Mouse (Mus musculus): ENCODE results near the gene Smc5.
A peak's percentile ranks its signal among the peaks of the same experiment; 100 is the strongest.

Smc5 gene

DNA sequence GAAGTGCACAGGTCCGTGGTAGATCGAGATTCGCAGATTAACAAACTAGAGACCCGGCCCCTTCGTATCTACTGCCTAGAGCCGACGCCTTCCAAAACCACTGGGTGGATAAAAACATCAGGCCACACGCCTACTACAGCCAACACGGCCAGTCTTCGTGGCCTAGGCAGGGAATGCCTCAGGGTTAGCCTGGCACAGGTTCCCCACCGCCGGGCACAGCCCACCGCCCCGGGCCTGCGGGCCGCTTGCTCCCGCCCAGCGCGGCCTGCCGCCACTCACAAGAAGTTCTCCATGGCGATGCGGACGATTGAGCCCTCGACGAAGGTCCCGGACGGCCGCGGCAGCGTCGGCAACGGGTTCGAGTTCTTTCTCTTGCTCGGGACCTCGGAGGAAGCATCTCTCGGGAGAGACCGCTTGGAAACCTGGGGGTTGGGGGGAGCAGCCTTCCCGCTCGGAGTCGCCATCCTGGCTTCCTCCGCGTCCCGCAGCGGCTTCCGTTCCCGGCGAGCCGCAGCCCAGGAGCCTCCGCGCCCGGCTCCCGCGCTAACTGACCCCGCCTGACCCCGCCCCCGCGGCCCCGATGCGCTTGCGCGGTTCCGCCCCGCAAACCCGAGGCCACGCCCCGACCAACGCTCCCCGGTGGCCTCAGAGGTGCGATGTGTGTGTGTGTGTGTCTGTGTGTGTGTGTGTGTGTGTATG, at the start of gene Smc5:
Gene Smc5 (minus strand): TSS at position 543 of the 699 bp plus-strand sequence.
- DNase-seq (ENCODE audit: low read depth), result peak; percentile 70

DNA sequence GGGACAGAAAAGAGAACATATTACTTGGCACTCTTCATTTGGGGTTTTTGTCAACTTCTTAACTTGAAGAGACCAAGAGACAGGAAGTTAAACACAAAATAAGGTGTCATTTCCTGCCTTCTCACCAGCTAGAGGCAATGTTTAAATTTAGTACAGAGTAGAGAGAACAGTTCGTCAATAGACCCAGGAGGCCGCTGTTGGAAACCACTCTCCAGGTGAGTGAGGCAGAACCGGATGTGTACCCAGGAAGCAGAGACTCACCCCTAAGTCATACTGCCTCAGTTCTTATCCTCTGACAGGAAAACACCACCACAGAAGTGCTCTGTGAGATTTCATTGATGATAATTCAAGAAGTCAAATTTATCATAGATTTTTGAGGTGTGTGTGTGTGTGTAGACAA, 49.4 kb upstream of the Smc5 start:
- DNase-seq (ENCODE audit: low read depth), result no peak

DNA sequence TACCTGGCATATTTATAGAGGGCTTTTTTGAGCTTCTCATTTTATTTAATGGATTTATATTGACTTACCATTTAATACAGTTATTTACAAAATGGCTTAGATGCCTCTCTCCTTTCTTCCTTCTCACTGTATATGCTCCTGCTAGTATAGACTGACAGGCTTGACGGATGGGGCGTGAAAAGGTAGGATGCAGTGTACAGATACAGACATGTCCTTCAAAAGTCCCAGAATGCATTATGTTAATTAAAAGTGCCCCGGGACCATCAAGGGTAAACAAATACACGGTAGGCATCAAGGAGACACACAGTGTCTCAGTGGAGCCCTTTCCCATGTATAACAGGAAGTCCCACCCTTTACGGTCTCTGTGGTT, 44.3 kb upstream of the Smc5 start:
- no peak for DNase-seq (ENCODE audit: low read depth)

DNA sequence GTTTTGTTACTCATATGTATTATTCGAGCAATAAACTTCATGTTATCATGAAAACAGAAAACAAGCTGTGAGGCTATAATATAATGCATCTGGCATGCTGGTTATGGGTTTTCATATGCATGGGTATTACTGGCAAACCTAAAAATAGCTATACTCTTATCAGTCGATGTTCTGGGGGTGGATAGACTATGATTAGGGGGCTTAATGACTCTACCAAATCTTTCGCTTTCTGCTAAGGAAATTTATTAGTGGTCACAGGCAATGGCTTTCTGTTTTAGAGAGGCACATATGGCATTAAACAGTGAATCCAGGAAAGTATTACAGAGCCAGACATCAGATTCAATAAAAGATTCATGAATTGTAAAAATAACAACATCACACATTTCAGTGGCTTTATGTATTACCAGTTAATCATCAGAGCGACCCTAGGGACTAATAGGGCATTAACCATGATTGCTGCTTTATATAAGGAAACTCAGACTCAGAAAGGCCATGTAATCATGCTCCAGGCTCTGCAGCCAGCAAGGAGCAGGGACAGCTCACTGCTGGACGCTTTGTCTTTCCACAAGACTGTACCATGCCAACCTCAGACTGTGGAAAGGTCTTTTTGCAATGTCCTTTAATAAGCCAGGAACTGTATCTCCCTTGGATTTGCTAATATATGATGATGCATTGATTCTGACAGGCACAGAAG, 43.7 kb upstream of the Smc5 start:
- no peak for DNase-seq (ENCODE audit: low read depth)

DNA sequence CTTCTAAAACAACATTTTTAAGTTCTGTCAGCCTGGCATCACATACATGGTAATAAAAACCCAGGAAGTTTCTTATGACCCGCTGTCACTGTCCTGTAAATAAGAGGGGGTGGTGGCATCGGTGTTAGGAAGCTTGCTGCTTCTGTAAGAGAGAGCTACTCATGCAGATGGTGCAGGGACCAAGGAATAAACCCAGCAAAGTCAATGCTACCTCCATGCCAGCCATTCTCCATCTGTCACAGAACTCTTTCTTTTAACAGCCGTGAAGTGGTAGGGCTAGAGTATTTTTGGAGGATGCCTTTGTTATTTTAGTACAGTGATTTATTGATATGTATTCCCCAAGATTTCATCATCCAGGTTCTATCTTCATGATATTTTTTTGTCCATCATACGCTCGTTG, 43.2 kb upstream of the Smc5 start:
- DNase-seq (ENCODE audit: low read depth), result no peak

DNA sequence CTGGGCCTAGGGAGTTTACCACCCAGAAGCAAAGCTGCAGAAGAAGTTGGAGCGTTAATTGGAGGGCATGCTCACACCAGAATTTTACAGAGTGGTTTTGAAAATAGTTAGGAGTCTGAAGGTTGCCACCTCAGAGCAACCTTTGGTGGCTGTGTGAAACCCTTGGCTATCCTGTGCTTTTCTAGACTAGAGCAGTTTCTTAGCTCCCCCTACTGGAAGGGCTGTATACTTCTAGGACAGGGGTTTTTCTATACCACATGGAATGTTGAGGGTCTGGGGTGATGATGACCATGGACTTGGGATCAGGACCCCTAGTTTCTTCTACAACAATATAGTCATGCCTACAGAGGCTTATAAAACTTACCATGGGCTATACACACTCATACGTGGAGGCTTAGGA, 36.3 kb upstream of the Smc5 start:
- DNase-seq (ENCODE audit: low read depth), result peak; percentile 6

DNA sequence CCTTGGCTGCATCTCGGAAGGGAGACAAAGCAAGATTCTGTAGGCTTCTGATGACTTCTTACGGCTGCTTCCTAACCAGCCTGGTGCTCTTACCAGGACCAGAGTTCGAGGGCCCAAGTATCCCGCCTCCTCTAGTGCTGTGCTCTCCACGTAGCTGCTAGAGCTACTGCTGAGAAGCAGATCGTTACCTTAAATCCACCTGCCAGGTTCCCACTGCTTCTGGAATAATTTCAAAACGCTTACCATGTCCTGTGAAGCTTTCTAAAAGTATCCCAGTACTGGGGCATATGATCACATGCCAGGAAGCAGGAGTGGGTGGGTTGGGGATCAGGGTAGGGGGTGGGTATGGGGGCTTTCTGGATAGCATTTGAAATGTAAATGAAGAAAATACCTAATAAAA, 33.0 kb upstream of the Smc5 start:
- DNase-seq (ENCODE audit: low read depth), result no peak

DNA sequence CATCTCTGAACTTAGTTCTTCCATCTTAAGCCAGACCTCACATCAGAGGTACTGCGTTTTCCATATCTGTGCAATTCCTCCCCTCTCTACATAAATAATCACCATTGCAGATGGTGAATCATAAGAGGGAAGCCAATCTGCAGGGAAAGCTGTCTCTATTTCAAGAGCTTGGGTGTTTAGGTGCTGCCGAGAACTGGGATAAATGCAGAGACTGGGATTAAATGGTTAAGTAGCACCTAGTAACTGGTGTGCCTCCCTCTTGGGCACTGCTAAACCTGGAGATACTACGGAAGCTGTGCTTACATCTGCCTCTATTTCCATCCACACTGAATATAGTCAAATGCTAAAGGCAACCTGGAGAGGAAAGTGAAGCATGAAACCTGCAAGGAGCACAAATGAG, 26.3 kb upstream of the Smc5 start:
- DNase-seq (ENCODE audit: low read depth), result no peak

DNA sequence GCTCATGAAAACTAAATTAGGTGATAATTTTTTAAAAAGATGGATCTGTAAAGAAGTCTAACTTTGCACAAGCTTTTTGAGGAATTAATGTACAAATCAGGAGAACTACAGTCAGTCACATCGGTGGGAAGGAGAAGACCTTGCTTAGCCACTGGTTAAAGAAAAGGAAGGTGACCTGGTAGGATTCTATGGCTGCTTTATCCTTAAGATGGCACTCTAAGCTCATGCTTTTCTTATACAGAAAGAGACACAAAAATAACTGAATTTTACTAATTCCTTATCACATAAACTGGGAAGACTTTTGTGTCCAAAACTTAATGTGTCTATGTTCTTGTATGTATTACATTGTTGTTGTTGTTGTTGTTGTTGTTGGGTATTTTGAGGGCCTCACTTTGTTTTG, 25.2 kb upstream of the Smc5 start:
- no peak for DNase-seq (ENCODE audit: low read depth)

DNA sequence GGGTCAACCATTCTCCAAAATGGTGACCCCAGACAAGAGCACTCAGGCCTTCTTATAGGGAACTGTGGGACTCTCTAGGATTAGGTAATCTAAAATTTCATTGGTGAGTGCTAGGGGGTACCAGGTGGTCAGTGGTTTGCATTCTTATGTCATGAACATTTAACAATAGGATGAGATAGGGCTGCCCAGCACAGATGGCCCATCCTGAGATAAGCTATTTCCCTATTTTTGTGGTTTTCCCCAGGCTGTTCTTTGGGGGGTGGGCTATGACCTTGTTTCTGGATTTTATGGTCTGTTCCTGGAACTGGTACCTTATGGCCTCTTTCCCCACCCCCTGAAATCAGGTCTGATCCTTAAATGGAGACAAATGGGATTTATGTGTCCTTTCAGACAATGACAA, 23.5 kb upstream of the Smc5 start:
- no peak for DNase-seq (ENCODE audit: low read depth)

DNA sequence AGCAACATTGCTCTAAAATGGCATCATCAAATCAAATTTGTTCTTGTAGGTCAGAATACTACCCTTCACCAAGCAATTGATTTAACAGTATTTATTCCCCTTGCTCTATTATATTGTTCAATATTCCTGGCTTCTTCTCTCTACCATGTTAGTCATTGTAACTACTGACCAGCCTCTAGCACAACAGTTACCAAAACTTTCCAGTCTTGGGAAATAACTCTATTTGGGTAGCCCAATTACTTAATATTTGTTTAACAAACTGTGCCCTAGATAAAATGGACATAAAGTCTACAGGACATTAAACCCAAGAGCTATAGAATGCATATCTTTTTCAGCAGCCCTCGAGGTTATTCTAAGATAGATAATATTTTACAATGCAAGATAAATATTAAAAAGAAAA, 15.6 kb upstream of the Smc5 start:
- no peak for DNase-seq (ENCODE audit: low read depth)

DNA sequence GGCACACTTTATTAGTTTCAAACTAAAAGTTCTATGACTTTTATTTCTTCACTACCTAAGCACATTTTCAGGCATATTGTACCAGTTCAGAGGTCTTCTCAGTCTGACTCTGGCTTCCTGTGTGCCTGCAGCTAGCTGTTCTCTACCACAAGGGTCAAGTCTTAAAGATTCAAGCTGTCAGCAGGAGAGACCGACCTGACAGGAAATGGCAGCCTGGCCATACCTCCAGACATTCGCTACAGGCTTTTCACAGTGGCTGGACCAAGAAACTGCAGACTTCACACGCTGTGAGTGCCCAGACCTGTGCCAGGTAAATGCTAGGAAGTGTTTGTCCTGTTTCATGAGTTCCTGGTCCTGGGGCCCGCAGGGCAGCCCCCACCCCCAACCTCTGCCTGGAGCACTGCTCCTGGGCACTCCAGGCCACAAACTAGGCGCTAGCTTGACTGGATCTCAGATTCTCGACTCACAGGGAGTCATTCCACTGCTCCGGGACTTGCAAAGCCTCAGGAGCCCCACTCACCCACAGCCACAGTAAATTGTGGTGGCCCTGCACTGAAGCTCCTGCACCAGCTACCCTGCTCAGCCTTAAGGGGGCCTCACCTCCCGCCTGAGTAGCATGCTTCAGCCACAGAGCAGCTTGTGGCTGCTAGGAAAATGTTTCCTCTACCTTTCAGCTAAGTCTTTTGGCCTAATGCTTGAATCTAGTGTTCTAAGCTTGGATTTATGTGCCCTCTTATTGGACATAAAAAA, 8.4 kb upstream of the Smc5 start:
- no peak for DNase-seq (ENCODE audit: low read depth)

DNA sequence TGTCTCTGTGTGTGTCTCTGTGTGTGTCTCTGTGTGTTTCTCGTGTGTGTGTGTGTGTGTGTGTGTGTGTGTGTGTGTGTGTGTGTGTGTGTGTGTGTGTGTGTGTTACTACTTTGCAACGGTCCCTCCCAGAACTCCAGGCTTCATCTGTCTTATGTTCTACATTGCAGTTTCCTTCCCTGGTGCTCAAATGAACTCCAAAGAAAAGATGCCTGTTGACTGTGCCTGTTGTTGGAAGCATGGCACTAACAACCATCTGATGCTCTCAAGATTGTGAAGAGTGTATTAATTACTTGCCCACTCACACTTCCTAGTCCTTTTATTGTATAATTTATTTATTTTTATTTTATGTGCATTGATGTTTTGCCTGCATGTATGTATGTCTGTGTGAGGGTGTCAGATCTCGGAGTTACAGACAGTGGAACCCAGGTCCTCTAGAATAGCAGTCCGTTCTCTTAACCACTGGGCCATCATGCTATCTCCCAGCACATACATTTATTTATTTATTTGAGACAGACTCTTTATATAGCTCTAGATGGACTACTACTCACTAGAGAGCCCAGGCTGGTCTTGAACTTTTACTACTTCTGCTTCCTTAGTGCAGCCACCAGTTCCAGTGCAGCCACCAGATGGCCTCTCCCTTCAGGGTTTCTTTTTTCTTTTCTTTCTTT, 492 bp upstream of the Smc5 start:
- no peak for DNase-seq (ENCODE audit: low read depth)

DNA sequence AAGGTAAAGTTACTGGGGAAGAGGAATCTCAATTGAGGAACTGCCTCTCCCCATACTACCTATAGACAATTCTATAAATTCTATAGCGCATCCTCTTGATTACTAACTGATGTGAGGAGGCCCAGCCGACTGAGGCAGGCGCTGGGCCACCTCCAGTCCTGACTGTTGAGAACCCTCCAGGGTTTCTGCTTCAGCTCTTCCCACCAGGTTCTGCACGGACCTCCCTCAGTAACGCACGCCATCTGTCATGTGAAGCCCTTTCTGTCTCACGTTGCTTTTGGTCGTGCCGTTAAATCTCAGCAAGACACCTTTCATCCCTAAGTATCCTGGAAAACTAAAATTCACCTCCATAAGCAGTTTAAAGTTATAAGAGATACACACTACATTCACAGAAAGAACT, 16.9 kb downstream of the Smc5 start:
- DNase-seq (ENCODE audit: low read depth), result no peak

DNA sequence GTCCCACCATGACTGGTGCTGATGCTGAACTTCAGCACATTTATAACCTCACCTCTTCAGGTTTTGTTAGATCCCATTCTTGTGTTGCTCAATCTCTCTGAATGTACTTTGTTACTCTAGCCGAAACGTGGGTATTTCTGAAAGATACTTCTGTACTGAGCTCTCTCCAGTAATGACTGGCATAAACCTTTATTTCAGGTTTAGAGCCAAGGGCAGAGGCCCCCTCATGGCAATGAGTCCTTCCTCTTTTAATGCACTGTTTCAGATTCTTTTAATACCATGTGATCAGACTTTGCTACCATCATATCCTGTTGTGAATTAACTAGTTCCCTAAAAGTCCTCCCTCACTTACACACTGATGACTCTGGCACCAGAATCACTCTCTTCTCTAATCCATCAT, 27.2 kb downstream of the Smc5 start:
- no peak for DNase-seq (ENCODE audit: low read depth)

DNA sequence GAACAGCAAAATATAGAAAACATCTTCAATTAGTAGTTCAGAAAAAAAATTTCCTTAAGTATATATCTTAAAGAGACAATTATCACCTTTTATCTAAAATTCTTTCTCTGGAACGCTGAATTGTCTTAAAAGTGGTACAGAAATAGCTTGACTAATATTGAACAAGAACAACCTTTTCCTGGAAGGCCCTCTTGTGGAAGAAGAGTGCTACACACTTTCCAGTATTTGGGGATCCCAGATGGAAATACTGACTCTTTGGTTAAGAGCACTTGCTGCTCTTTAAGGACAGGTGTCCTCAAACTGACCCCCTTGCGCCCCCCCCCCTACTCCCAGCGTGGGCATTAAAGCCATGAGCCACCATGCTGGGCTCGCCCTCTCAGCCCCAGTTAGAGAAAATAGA, 48.6 kb downstream of the Smc5 start:
- DNase-seq (ENCODE audit: low read depth), result no peak

DNA sequence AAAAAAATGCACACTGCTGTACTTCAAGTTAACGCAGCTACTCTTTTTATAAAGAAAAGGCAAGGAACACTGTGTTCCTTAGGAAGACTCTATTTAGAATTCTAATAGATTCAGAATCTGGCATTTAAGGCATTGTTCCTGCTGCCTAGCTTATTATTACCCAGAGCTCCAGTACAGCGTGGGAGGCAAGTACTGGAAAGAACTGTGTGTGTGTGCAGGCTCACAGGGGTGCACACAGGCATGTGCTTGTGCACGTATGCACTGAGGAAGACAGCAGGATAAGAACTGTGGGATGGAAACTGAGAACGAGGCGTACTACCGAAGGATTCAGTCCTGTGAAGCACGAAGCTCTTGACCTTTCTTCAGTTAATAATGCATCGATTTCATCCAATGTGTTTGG, 59.4 kb downstream of the Smc5 start:
- DNase-seq (ENCODE audit: low read depth), result no peak

DNA sequence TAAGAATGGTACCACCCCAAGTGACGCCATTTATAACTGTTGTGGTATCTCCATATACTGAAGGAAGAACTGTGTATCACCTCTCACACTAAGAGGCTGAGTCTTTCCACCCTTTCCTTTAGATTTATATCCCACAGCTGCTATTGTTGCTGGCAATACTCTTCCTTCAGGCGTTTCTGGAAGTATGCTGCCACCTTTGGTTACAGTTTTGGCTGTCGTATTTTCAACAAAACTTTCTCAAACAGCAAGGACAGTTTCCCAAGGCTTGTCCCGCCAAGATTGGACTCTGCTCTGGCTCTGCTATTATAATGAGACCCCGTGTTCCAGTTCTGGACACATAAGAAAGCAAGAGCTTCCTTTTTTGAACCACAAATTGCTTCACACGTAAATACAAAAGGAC, 62.4 kb downstream of the Smc5 start:
- no peak for DNase-seq (ENCODE audit: low read depth)

DNA sequence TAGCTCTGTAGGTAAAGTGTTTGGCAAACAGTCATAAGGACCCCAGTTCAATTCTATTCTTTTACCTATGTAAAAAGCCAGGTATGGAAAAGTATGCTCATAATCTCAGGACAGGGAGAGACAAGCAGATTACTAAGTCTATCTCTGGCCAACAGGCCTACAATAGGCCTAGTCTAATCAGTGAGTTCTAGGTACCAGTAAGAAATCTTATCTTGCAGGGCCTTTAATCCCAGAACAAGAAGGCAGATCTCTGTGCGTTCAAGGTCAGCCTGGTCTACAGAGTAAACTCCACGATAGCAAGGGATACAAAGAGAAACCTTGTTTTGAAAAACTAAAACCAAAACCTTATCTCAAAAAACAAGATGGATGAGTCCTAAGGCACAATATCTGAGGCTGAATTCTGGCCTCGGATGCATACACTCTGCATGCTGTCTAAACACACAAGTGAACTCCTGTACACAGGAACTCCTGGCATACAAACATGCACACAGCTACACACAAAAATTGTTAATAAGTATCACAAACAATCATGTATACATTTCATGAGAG, 70.1 kb downstream of the Smc5 start:
- DNase-seq (ENCODE audit: low read depth), result peak; percentile 46

DNA sequence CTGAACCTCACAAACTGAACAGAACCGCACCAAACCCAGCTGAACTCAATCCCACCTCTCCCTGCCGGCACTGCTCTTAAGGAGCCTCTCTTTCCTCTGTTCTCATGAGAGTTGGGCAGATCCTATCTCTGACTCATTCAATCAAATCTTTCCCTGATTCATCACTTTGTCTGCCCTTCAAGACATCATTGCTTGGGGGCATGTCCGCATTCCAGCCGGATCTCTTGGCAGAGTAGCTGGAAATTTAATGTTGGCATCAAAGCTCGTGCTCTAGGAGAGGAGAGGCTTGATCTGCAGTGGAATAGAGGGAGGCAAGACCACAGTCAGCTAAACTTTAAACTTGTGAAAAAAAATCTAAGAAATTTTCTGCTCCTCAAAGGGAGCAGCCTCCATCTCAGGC, 71.6 kb downstream of the Smc5 start:
- DNase-seq (ENCODE audit: low read depth), result no peak

DNA sequence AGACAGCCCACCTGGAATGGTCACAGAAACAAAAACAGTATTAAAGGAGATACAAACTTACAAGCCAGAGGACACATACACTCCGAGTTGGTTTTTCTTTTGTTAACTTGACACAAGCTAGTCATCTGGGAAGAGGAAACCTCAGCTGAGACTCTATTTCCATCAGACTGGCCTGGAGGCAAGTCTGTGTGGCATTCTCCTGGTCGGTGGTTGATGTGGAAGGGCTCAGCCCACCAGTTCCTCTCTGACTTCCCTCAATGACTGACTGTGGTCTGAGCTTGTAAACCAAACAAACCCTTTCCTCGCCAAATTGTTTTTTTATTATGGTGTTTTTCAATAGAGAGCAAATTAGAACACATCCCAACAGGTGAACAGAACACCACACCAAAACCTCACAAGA, 80.6 kb downstream of the Smc5 start:
- no peak for DNase-seq (ENCODE audit: low read depth)

DNA sequence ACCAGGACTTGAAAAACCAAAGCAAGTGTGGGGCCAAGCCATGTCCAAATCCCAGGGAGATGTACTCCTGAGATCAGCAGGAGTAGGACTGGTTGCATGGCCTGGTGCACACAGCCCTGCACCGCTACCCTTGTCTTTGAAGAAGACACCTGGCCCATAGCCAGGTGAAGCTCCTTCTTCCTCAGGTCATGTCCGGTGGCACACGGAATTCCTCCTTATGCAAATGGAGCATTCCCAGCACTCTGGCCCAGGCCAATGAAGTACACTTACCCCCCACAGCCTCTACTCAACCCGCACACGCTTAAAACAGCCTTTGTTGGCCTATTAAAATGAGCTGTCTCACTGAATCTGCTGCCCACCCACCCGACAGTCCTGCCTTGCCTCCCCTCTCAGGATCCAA, 82.2 kb downstream of the Smc5 start:
- DNase-seq (ENCODE audit: low read depth), result no peak

DNA sequence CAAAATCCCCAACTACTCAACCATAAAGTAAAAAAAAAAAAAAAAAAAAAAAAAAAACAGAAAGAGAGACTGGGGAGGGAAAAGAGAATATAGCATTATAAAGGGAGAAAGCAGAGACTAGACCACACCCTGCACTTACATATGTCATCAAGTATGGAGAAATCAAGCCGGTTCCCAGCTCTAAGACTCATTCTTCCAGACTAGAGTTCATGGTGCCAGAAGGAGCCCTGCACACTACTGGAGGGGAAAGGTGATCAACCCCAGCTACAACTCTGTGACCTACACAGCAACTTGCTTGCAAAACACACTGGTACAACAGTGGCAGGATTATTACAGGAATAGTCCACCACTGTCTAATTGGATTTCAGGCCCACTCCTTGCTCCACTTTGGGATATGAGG, 84.0 kb downstream of the Smc5 start:
- DNase-seq (ENCODE audit: low read depth), result no peak

All from c-Kit-positive CD71-positive TER-119-negative erythroid progenitor cells, embryonic 14.5 days (primary cell).